Mouse (Mus musculus): Measurements from ENCODE around the gene Arsg. TPM values are rescaled to one million over a fixed set of nuclear protein-coding genes. Genes with fewer than 3 reads are reported as not detected.
A peak's percentile ranks its signal among the peaks of the same experiment; 100 is the strongest.

Arsg gene
- 1 to 10 TPM; 4.3 to 4.4 TPM for total RNA-seq (2021)

GRCm38 (mm10) chr11:109473171-109474085 is at the start of gene Arsg, which contains the start of gene Slc16a6:
Arsg (plus strand) TSS chr11:109473374.
Slc16a6 (minus strand) TSS chr11:109473598.
- peak; percentile 85 to 89 for DNase-seq
- intact Hi-C loops (cut with DNase I): loop anchor here (2.0 to 5.0 kb wide), 2 partner anchors 29 to 84 kb away; no protein-coding TSS in a partner anchor

- peak; percentile 99 to 100 for DNase-seq
- intact Hi-C loops (cut with DNase I): loop anchor here (1.0 kb wide), 1 partner anchor 94 kb away; no protein-coding TSS in a partner anchor
These were observed 47.5 kb upstream of the Arsg start, which contains the start of gene Amz2 for GRCm38 (mm10) chr11:109425392-109426271. Amz2 (plus strand) TSS chr11:109425946.

GRCm38 (mm10) chr11:109426272-109426586 is 46.9 kb upstream of the Arsg start:
- intact Hi-C loops (cut with DNase I): no loop called here

GRCm38 (mm10) chr11:109427353-109427752 is 45.8 kb upstream of the Arsg start:
- intact Hi-C loops (cut with DNase I): no loop called here
- DNase-seq: no peak

More at GRCm38 (mm10) chr11:109426272-109426586, 46.9 kb upstream of the Arsg start:
- no peak for DNase-seq

- no peak for DNase-seq
- intact Hi-C loops (cut with DNase I): no loop called here
These were observed 38.9 kb upstream of the Arsg start for GRCm38 (mm10) chr11:109434233-109434798.

- DNase-seq: no peak
- intact Hi-C loops (cut with DNase I): no loop called here
These were observed 36.3 kb upstream of the Arsg start for GRCm38 (mm10) chr11:109436889-109437288.

- no peak for DNase-seq
- intact Hi-C loops (cut with DNase I): no loop called here
These were observed 34.0 kb upstream of the Arsg start for GRCm38 (mm10) chr11:109439209-109439608.

- peak; percentile 88 to 89 for DNase-seq
These were observed 33.3 kb upstream of the Arsg start for GRCm38 (mm10) chr11:109439829-109440340.

GRCm38 (mm10) chr11:109440641-109441040 is 32.5 kb upstream of the Arsg start:
- no peak for DNase-seq
- intact Hi-C loops (cut with DNase I): loop anchor here (5.0 kb wide), 2 partner anchors 108 to 123 kb away; no protein-coding TSS in a partner anchor

More at GRCm38 (mm10) chr11:109439829-109440340, 33.3 kb upstream of the Arsg start:
- intact Hi-C loops (cut with DNase I): loop anchor here (5.0 kb wide), 2 partner anchors 108 to 123 kb away; no protein-coding TSS in a partner anchor

GRCm38 (mm10) chr11:109441119-109441518 is 32.1 kb upstream of the Arsg start:
- DNase-seq: peak; percentile 41 to 57
- intact Hi-C loops (cut with DNase I): loop anchor here (5.0 kb wide), 2 partner anchors 109 to 124 kb away; no protein-coding TSS in a partner anchor

- no peak for DNase-seq
- intact Hi-C loops (cut with DNase I): loop anchor here (5.0 kb wide), 2 partner anchors 110 to 125 kb away; no protein-coding TSS in a partner anchor
These were observed 30.9 kb upstream of the Arsg start for GRCm38 (mm10) chr11:109442166-109442730.

- no peak for DNase-seq
- intact Hi-C loops (cut with DNase I): loop anchor here (2.0 to 5.0 kb wide), 6 partner anchors 29 to 417 kb away; partner anchors contain the start of genes Arsg and Slc16a6
These were observed 29.5 kb upstream of the Arsg start for GRCm38 (mm10) chr11:109443468-109444263.

GRCm38 (mm10) chr11:109444600-109444999 is 28.6 kb upstream of the Arsg start:
- peak; percentile 27 to 45 for DNase-seq
- intact Hi-C loops (cut with DNase I): loop anchor here (2.0 to 5.0 kb wide), 6 partner anchors 28 to 416 kb away; partner anchors contain the start of genes Arsg and Slc16a6

GRCm38 (mm10) chr11:109445438-109446035 is 27.6 kb upstream of the Arsg start:
- intact Hi-C loops (cut with DNase I): loop anchor here (1.0 to 2.0 kb wide), 6 partner anchors 27 to 415 kb away; partner anchors contain the start of genes Arsg and Slc16a6
- peak; percentile 55 to 67 for DNase-seq

- intact Hi-C loops (cut with DNase I): no loop called here
- DNase-seq: no peak
These were observed 22.0 kb upstream of the Arsg start for GRCm38 (mm10) chr11:109451169-109451568.

- DNase-seq: no peak
- intact Hi-C loops (cut with DNase I): no loop called here
These were observed 16.9 kb upstream of the Arsg start for GRCm38 (mm10) chr11:109456261-109456660.

- intact Hi-C loops (cut with DNase I): no loop called here
- DNase-seq: no peak
These were observed 15.0 kb upstream of the Arsg start for GRCm38 (mm10) chr11:109458165-109458564.

- intact Hi-C loops (cut with DNase I): no loop called here
- peak; percentile 70 to 72 for DNase-seq
These were observed 12.6 kb upstream of the Arsg start for GRCm38 (mm10) chr11:109460586-109460985.
